Mouse (Mus musculus) midbrain, embryonic 15.5 days (tissue): ENCODE data around the gene Pnma5. TPM values are rescaled to one million over a fixed set of nuclear protein-coding genes. Genes with fewer than 3 reads are reported as not detected.
A peak's percentile ranks its signal among the peaks of the same experiment; 100 is the strongest.
"Not testable (repeated sequence)": the region's sequence is repeated elsewhere in the genome, so short reads cannot be mapped to it uniquely, and the experiment has no call there.

Source experiments
- ATAC-seq: fragments of 200-750 bp; cut with Nextera tagmentation; replicated peaks from 2 replicates; pipeline ENCODE4 v1.8.0; 2017; ENCODE audit warnings: moderate TSS enrichment
- H3K27ac ChIP-seq: fragments of 300-500 bp; sonication (generic); 2 replicates; pipeline ENCODE4 v1.5.1; 2015; ENCODE audit warnings: mild to moderate bottlenecking, inconsistent platforms
- H3K27me3 ChIP-seq: fragments of 300-500 bp; sonication (generic); replicated peaks from 2 replicates; pipeline ENCODE4 v1.6.1; 2015; ENCODE audit warnings: inconsistent platforms
- H3K36me3 ChIP-seq: fragments of 300-500 bp; sonication (generic); replicated peaks from 2 replicates; pipeline ENCODE4 v1.6.1; 2015; ENCODE audit warnings: inconsistent platforms
- H3K4me1 ChIP-seq: fragments of 300-500 bp; sonication (generic); 2 replicates; pipeline ENCODE4 v1.6.1; 2015; ENCODE audit warnings: inconsistent platforms
- H3K4me2 ChIP-seq: fragments of 300-500 bp; sonication (generic); 2 replicates; pipeline ENCODE4 v1.6.1; 2015; ENCODE audit warnings: inconsistent platforms, mild to moderate bottlenecking, moderate library complexity
- H3K4me3 ChIP-seq: fragments of 300-500 bp; sonication (generic); 2 replicates; pipeline ENCODE4 v1.5.1; 2015; ENCODE audit warnings: mild to moderate bottlenecking, inconsistent platforms
- H3K9ac ChIP-seq: fragments of 300-500 bp; sonication (generic); 2 replicates; pipeline ENCODE4 v1.6.1; 2015; ENCODE audit warnings: mild to moderate bottlenecking, inconsistent platforms
- H3K9me3 ChIP-seq: fragments of 300-500 bp; sonication (generic); 2 replicates; pipeline ENCODE4 v1.6.1; 2016; ENCODE audit warnings: inconsistent platforms
- WGBS: fragments of 180-500 bp; shearing (Covaris S2); methylation state at CpG from one replicate; pipeline ENCODE4 v1.1.7; 2015; ENCODE audit warnings: mixed read lengths; 5-methylcytosine and 5-hydroxymethylcytosine counted together
- polyA plus RNA-seq: library from polyadenylated mRNA; unstranded; fragments of >200 nt; fragmentation: Nextera tagmentation; extraction: Ambion mirVana; gene quantifications from 2 replicates; pipeline ENCODE4 v1.2.1, GENCODE M21; 2015

The Pnma5 gene
- 0.10 and 0.22 TPM in 2 replicates for polyA plus RNA-seq

GRCm38 (mm10) chrX:73037003-73037402 lies at the start of gene Pnma5:
Gene Pnma5 (minus strand): TSS chrX:73037103.
- Histone ChIP-seq H3K4me3 (no peak within 1 kb of the TSS), H3K27me3 (no peaks in the 10 kb centered on the region), H3K27ac (no peak within 1 kb of the TSS), H3K36me3 (no peaks in the 10 kb centered on the region), H3K9ac (no peak within 1 kb of the TSS), H3K4me2 (no peak within 1 kb of the TSS), H3K9me3 (no peaks in the 10 kb centered on the region), H3K4me1 (no peaks in the 10 kb centered on the region)
- ATAC-seq = no peak
- 96% methylated on average over 1 of the region's 1 CpGs for WGBS

GRCm38 (mm10) chrX:73082267-73083055 lies 45.6 kb upstream of the Pnma5 start, which contains the start of gene Xlr4a:
Gene Xlr4a (minus strand): TSS chrX:73082478.
- not testable (repeated sequence) for H3K36me3 ChIP-seq, ATAC-seq, H3K4me3 ChIP-seq, H3K4me2 ChIP-seq, H3K4me1 ChIP-seq, H3K9ac ChIP-seq, H3K27ac ChIP-seq, H3K27me3 ChIP-seq, H3K9me3 ChIP-seq
- 80% methylated on average over 19 of the region's 19 CpGs for WGBS

- H3K9me3 ChIP-seq, H3K27me3 ChIP-seq, H3K27ac ChIP-seq, ATAC-seq, H3K9ac ChIP-seq, H3K36me3 ChIP-seq, H3K4me3 ChIP-seq, H3K4me1 ChIP-seq, H3K4me2 ChIP-seq: not testable (repeated sequence)
- 73% methylated on average over 2 of the region's 5 CpGs for WGBS
These were observed 29.9 kb upstream of the Pnma5 start for GRCm38 (mm10) chrX:73066765-73067312.

GRCm38 (mm10) chrX:73064415-73064793 lies 27.5 kb upstream of the Pnma5 start, which contains the start of gene Pnma3:
Gene Pnma3 (plus strand): TSS chrX:73064787.
- peak within 1 kb of the TSS; percentile 54; the same call in 1 of the 2 replicates for H3K27ac ChIP-seq
- H3K9ac ChIP-seq = peak within 1 kb of the TSS; percentile 55
- H3K4me1 ChIP-seq = no peaks in the 10 kb centered on the region
- H3K9me3 ChIP-seq = no peaks in the 10 kb centered on the region
- H3K36me3 ChIP-seq = no peaks in the 10 kb centered on the region
- peak within 1 kb of the TSS; percentile 43 for H3K4me3 ChIP-seq
- WGBS = 26% methylated on average over 7 of the region's 7 CpGs
- ATAC-seq = peak; percentile 78
- H3K27me3 ChIP-seq = no peaks in the 10 kb centered on the region
- H3K4me2 ChIP-seq = peak within 1 kb of the TSS; percentile 68

GRCm38 (mm10) chrX:73063512-73064414 lies 26.9 kb upstream of the Pnma5 start:
- WGBS = 30% methylated on average over 24 of the region's 24 CpGs
- no peaks in the 10 kb centered on the region for H3K4me1 ChIP-seq
- peak overlapping the region; percentile 43 for H3K4me3 ChIP-seq
- peak overlapping the region; percentile 68 for H3K4me2 ChIP-seq
- peak; percentile 94 for ATAC-seq
- H3K9me3 ChIP-seq = no peaks in the 10 kb centered on the region
- no peaks in the 10 kb centered on the region for H3K27me3 ChIP-seq
- H3K27ac ChIP-seq = peak overlapping the region; percentile 54; the same call in 1 of the 2 replicates
- no peaks in the 10 kb centered on the region for H3K36me3 ChIP-seq
- peak overlapping the region; percentile 55 for H3K9ac ChIP-seq

- Histone ChIP-seq H3K9me3 (no peaks in the 10 kb centered on the region), H3K4me2 (no peak overlapping the region), H3K27ac (no peak overlapping the region), H3K9ac (no peak overlapping the region), H3K4me3 (no peak overlapping the region), H3K36me3 (no peaks in the 10 kb centered on the region), H3K4me1 (no peaks in the 10 kb centered on the region), H3K27me3 (no peaks in the 10 kb centered on the region)
- WGBS = 50% methylated on average over 5 of the region's 5 CpGs
- no peak for ATAC-seq
These were observed 25.4 kb upstream of the Pnma5 start for GRCm38 (mm10) chrX:73062323-73062722.

GRCm38 (mm10) chrX:73061528-73061927 lies 24.6 kb upstream of the Pnma5 start:
- H3K27ac ChIP-seq = no peak overlapping the region
- 87% methylated on average over 1 of the region's 1 CpGs for WGBS
- H3K4me2 ChIP-seq = no peak overlapping the region
- no peaks in the 10 kb centered on the region for H3K4me1 ChIP-seq
- no peaks in the 10 kb centered on the region for H3K9me3 ChIP-seq
- ATAC-seq = no peak
- H3K4me3 ChIP-seq = no peak overlapping the region
- H3K9ac ChIP-seq = no peak overlapping the region
- H3K36me3 ChIP-seq = no peaks in the 10 kb centered on the region
- H3K27me3 ChIP-seq = no peaks in the 10 kb centered on the region

- no peaks in the 10 kb centered on the region for H3K9me3 ChIP-seq
- peak overlapping the region; percentile 69 for H3K27ac ChIP-seq
- peak; percentile 98 for ATAC-seq
- no peaks in the 10 kb centered on the region for H3K36me3 ChIP-seq
- peak overlapping the region; percentile 28 for H3K4me2 ChIP-seq
- WGBS = 14% methylated on average over 14 of the region's 14 CpGs
- no peak overlapping the region for H3K4me3 ChIP-seq
- no peaks in the 10 kb centered on the region for H3K27me3 ChIP-seq
- H3K4me1 ChIP-seq = no peaks in the 10 kb centered on the region
- H3K9ac ChIP-seq = no peak overlapping the region
These were observed 17.1 kb upstream of the Pnma5 start for GRCm38 (mm10) chrX:73053860-73054563.

- no peak overlapping the region for H3K4me3 ChIP-seq
- no peak for ATAC-seq
- H3K36me3 ChIP-seq = no peaks in the 10 kb centered on the region
- H3K27ac ChIP-seq = no peak overlapping the region
- no peak overlapping the region for H3K4me2 ChIP-seq
- WGBS = 84% methylated on average over 12 of the region's 12 CpGs
- no peak overlapping the region for H3K9ac ChIP-seq
- no peaks in the 10 kb centered on the region for H3K27me3 ChIP-seq
- no peaks in the 10 kb centered on the region for H3K9me3 ChIP-seq
- H3K4me1 ChIP-seq = no peaks in the 10 kb centered on the region
These were observed 2.8 kb upstream of the Pnma5 start for GRCm38 (mm10) chrX:73039666-73040065.

GRCm38 (mm10) chrX:73038831-73039230 lies 1.9 kb upstream of the Pnma5 start:
- no peak for ATAC-seq
- 74% methylated on average over 8 of the region's 8 CpGs for WGBS

GRCm38 (mm10) chrX:73012846-73013245 lies 24.1 kb downstream of the Pnma5 start:
- no peak for ATAC-seq
- H3K9ac ChIP-seq = no peak overlapping the region
- H3K36me3 ChIP-seq = no peaks in the 10 kb centered on the region
- no peaks in the 10 kb centered on the region for H3K4me1 ChIP-seq
- H3K27ac ChIP-seq = no peak overlapping the region
- H3K9me3 ChIP-seq = no peaks in the 10 kb centered on the region
- WGBS = 55% methylated on average over 4 of the region's 4 CpGs
- H3K27me3 ChIP-seq = no peaks in the 10 kb centered on the region
- H3K4me2 ChIP-seq = no peak overlapping the region
- H3K4me3 ChIP-seq = no peak overlapping the region

More at GRCm38 (mm10) chrX:73038831-73039230, 1.9 kb upstream of the Pnma5 start:
- Histone ChIP-seq H3K4me1 (no peaks in the 10 kb centered on the region), H3K9ac (no peak overlapping the region), H3K9me3 (no peaks in the 10 kb centered on the region), H3K27ac (no peak overlapping the region), H3K27me3 (no peaks in the 10 kb centered on the region), H3K4me2 (no peak overlapping the region), H3K36me3 (no peaks in the 10 kb centered on the region), H3K4me3 (no peak overlapping the region)
